14 mouse cellular contexts compared by ENCODE assay signal in the genomic region with DNA sequence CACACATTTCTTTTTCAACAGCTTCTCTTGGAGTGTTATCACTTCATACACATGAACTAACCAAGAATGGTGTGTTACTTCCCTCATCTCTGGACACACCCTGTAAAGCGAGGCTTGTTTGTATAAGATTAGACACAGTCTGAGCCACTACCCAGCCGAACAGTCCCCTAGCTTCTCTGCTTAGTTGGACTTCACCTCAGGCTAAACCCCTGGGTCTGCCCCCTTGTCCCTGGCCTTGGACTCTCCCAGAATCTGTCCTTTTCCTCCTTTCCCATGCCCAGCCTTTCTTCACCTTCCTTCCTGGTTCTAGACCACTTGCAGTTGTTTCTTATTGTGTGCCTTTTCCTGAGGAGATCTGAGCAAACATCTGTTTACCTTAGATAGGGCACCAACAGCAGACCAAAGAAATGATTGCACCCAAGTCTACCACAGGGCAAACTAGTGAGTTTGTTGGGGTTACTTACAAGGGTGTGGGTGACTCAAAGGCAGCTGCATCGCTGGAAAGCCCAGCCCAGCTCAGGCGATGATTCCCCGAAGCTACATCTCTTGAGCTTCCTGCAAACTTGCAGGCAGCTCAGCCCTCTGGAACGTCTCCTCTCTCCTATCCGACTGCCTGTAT. TPM values are rescaled to one million over a fixed set of nuclear protein-coding genes. Genes with fewer than 3 reads are reported as not detected.
DNase-seq lines count a peak whose midpoint lies in the region; ATAC-seq and TF ChIP-seq lines count a peak whose summit lies in the region.
"Had no signal": no experiment of that assay in that cellular context is flagged by ENCODE, and none has a peak within 500 bp of the region (broad histone marks: within the 10 kb centered on the region; RNA-seq: fewer than 3 reads in every experiment).

No protein-coding gene starts in this region.

- no peak for TF ChIP-seq POLR2A in heart, adult 2 months (IDR thresholded peaks at IDR 0.05; ENCODE audit: insufficient read depth, low read depth, low read length)

- intact Hi-C loops in heart, adult 2 months (cut with DNase I): no loop called here

- no peak overlapping the region for H3K4me3 ChIP-seq in heart, embryonic 11.5 days (ENCODE audit: low read depth, low read length)
- H3K4me3 ChIP-seq in heart, adult 2 months: no peak overlapping the region
- peak overlapping the region; percentile 28 for H3K4me3 ChIP-seq in liver, embryonic 12.5 days
- H3K4me3 ChIP-seq: embryonic facial prominence, embryonic 15.5 days; neural tube, embryonic 12.5 days had no signal

- H3K9me3 ChIP-seq in heart, embryonic 11.5 days (replicated peaks; ENCODE audit: control insufficient read depth, low read length): no peaks in the 10 kb centered on the region
- no peaks in the 10 kb centered on the region for H3K9me3 ChIP-seq in liver, embryonic 12.5 days (replicated peaks)
- H3K9me3 ChIP-seq: embryonic facial prominence, embryonic 15.5 days; neural tube, embryonic 12.5 days had no signal

- H3K36me3 ChIP-seq in heart, embryonic 11.5 days (ENCODE audit: control insufficient read depth, insufficient read depth, low read length): no peaks in the 10 kb centered on the region
- H3K36me3 ChIP-seq in heart, adult 2 months (ENCODE audit: control insufficient read depth, insufficient read depth, low read length): no peaks in the 10 kb centered on the region
- H3K36me3 ChIP-seq in liver, embryonic 12.5 days: no peaks in the 10 kb centered on the region
- H3K36me3 ChIP-seq: embryonic facial prominence, embryonic 15.5 days; neural tube, embryonic 12.5 days had no signal

- 49% methylated on average over 7 of the region's 7 CpGs for WGBS in heart, embryonic 11.5 days (ENCODE audit: insufficient replicate concordance)
- 48% methylated on average over 7 of the region's 7 CpGs for WGBS in heart, adult 2 months
- WGBS in liver, embryonic 12.5 days (ENCODE audit: insufficient replicate concordance): 19% methylated on average over 7 of the region's 7 CpGs

- H3K4me1 ChIP-seq in heart, embryonic 11.5 days (ENCODE audit: control insufficient read depth, insufficient read depth, low read length): peaks cover 5% of the 10 kb centered on the region; the same call in 1 of the 2 replicates
- H3K4me1 ChIP-seq in heart, adult 2 months (ENCODE audit: control insufficient read depth, insufficient read depth, low read length): no peaks in the 10 kb centered on the region
- peaks cover 60% of the 10 kb centered on the region for H3K4me1 ChIP-seq in liver, embryonic 12.5 days
- H3K4me1 ChIP-seq: neural tube, embryonic 12.5 days had no signal

- H3K9ac ChIP-seq in heart, embryonic 11.5 days (ENCODE audit: low read depth, low read length): no peak overlapping the region
- no peak overlapping the region for H3K9ac ChIP-seq in heart, adult 2 months (ENCODE audit: low read depth, low read length)
- H3K9ac ChIP-seq in liver, embryonic 12.5 days: peak overlapping the region; percentile 67
- H3K9ac ChIP-seq: embryonic facial prominence, embryonic 15.5 days; neural tube, embryonic 12.5 days had no signal

- no peaks in the 10 kb centered on the region for H3K79me2 ChIP-seq in heart, adult 2 months (replicated peaks; ENCODE audit: control insufficient read depth, insufficient read depth, low read length)

- H3K4me2 ChIP-seq in heart, embryonic 11.5 days: peak overlapping the region; percentile 17; the same call in 1 of the 2 replicates
- H3K4me2 ChIP-seq in liver, embryonic 12.5 days: peak overlapping the region; percentile 69
- H3K4me2 ChIP-seq: embryonic facial prominence, embryonic 15.5 days; neural tube, embryonic 12.5 days had no signal

- no peak for DNase-seq in heart, adult 2 months
- DNase-seq in c-Kit-positive CD71-positive TER-119-negative erythroid progenitor cells, embryonic 14.5 days (ENCODE audit: low read depth): peak; percentile 83
- DNase-seq in spleen, postnatal 36 days (ENCODE audit: low spot score in 2 of 2): peak; percentile 37 to 63
- no peak for DNase-seq in kidney, adult 11 months
- DNase-seq in right cerebral cortex, adult 18-20 months: no peak
- DNase-seq: adrenal gland, postnatal 14 days; cerebellum, adult 2 months; retina, postnatal 1 day had no signal

- no peak for TF ChIP-seq CTCF in heart, adult 2 months (IDR thresholded peaks at IDR 0.05)

- no peak for TF ChIP-seq EP300 in heart, adult 2 months (IDR thresholded peaks at IDR 0.05; ENCODE audit: insufficient read depth, low read depth, low read length)

- peak; percentile 94 for ATAC-seq in heart, embryonic 11.5 days (replicated peaks; ENCODE audit: insufficient number of reproducible peaks, low FRiP score, low TSS enrichment)
- ATAC-seq in liver, embryonic 12.5 days: peak; percentile 99
- no peak for ATAC-seq in CD4-positive, CD25-positive, alpha-beta regulatory T cell, adult 4 months
- ATAC-seq: inflammation-experienced regulatory T-cells, adult 6 months had no signal

- no peaks in the 10 kb centered on the region for H3K27me3 ChIP-seq in heart, embryonic 11.5 days (ENCODE audit: control insufficient read depth, insufficient read depth, low read length)
- H3K27me3 ChIP-seq in heart, adult 2 months (ENCODE audit: control insufficient read depth, insufficient read depth, low read length): no peaks in the 10 kb centered on the region
- no peaks in the 10 kb centered on the region for H3K27me3 ChIP-seq in liver, embryonic 12.5 days (replicated peaks)
- H3K27me3 ChIP-seq: embryonic facial prominence, embryonic 15.5 days; neural tube, embryonic 12.5 days had no signal

- peak overlapping the region; percentile 73 for H3K27ac ChIP-seq in heart, embryonic 11.5 days (ENCODE audit: low read depth, low read length)
- H3K27ac ChIP-seq in heart, adult 2 months: no peak overlapping the region
- peak overlapping the region; percentile 99 for H3K27ac ChIP-seq in liver, embryonic 12.5 days
- H3K27ac ChIP-seq: embryonic facial prominence, embryonic 15.5 days; neural tube, embryonic 12.5 days had no signal

RNA-seq across cellular contexts. Expression of a gene that starts 17.9 kb away (rescaled TPM):
- 14.9 and 15.6 TPM in 2 replicates for polyA plus RNA-seq in heart, embryonic 11.5 days (2014; fragmentation: Nextera tagmentation; extraction: Ambion mirVana)
- total RNA-seq in heart, adult 2 months (2021): 10 to 100 TPM in 1 of 2 experiments, 1 to 10 TPM in 1; 8.4 to 11.2 TPM
- 3.1 and 4.2 TPM in 2 replicates for polyA plus RNA-seq in heart, adult 2 months (2012; rRNA removed)
- 18.8 and 19.3 TPM in 2 replicates for polyA plus RNA-seq in liver, embryonic 12.5 days (2016; fragmentation: Nextera tagmentation; extraction: Ambion mirVana)
- 1 to 10 TPM; 2.2 to 3.1 TPM for polyA plus RNA-seq in CD4-positive, CD25-positive, alpha-beta regulatory T cell, adult 4 months (2017; shearing (Covaris generic))

Comparison
In these comparisons a context has a peak if more than half of its experiments do, and no peak if none do; other contexts are left out.
1. DNase-seq: peak in c-Kit-positive CD71-positive TER-119-negative erythroid progenitor cells, embryonic 14.5 days (single experiment) and spleen, postnatal 36 days (2 of 2); none in heart, adult 2 months (0 of 2), kidney, adult 11 months (single experiment) and right cerebral cortex, adult 18-20 months (single experiment).